Mouse (Mus musculus): ENCODE data around the gene Il15ra. TPM values are rescaled to one million over a fixed set of nuclear protein-coding genes. Genes with fewer than 3 reads are reported as not detected.

The Il15ra gene
- polyA plus RNA-seq, 1 experiment from 2014 or later: 2.5 TPM

GRCm38 (mm10) chr2:11762541-11762940, 57.5 kb downstream of the Il15ra start:
- Histone ChIP-seq H3K4me3 (ENCODE audit: low read depth, low read length) (no peak overlapping the region), H3K36me3 (ENCODE audit: control insufficient read depth, insufficient read depth, low read length) (peaks cover 49% of the 10 kb centered on the region), H3K27me3 (ENCODE audit: control insufficient read depth, insufficient read depth, low read length) (no peaks in the 10 kb centered on the region), H3K9me3 (ENCODE audit: control insufficient read depth, low read length) (no peaks in the 10 kb centered on the region), H3K27ac (replicated peaks) (no peak overlapping the region), H3K4me1 (replicated peaks; ENCODE audit: control insufficient read depth, insufficient read depth) (no peaks in the 10 kb centered on the region), H3K9ac (ENCODE audit: low read length) (no peak overlapping the region), H3K4me2 (replicated peaks; ENCODE audit: low read depth) (no peak overlapping the region)
- ATAC-seq (ENCODE audit: low FRiP score, low TSS enrichment) (no peak), DNase-seq (ENCODE audit: low spot score) (no peak)
- WGBS: 96% methylated on average over 4 of the region's 4 CpGs
- TF ChIP-seq CTCF (IDR thresholded peaks at IDR 0.05; ENCODE audit: low read depth) (no peak), EP300 (optimal IDR thresholded peaks at IDR 0.05) (no peak)

GRCm38 (mm10) chr2:11765694-11766093, 60.6 kb downstream of the Il15ra start:
- peak; percentile 53; the same call in 1 of the 2 replicates for ATAC-seq (ENCODE audit: low FRiP score, low TSS enrichment)
- DNase-seq (ENCODE audit: low spot score): no peak
- Histone ChIP-seq H3K4me2 (replicated peaks; ENCODE audit: low read depth) (no peak overlapping the region), H3K4me3 (ENCODE audit: low read depth, low read length) (no peak overlapping the region), H3K36me3 (ENCODE audit: control insufficient read depth, insufficient read depth, low read length) (peaks cover 32% of the 10 kb centered on the region), H3K9ac (ENCODE audit: low read length) (no peak overlapping the region), H3K9me3 (ENCODE audit: control insufficient read depth, low read length) (no peaks in the 10 kb centered on the region), H3K4me1 (replicated peaks; ENCODE audit: control insufficient read depth, insufficient read depth) (no peaks in the 10 kb centered on the region), H3K27me3 (ENCODE audit: control insufficient read depth, insufficient read depth, low read length) (no peaks in the 10 kb centered on the region), H3K27ac (replicated peaks) (no peak overlapping the region)
- 58% methylated on average over 4 of the region's 4 CpGs for WGBS
- TF ChIP-seq EP300 (optimal IDR thresholded peaks at IDR 0.05) (no peak), CTCF (IDR thresholded peaks at IDR 0.05; ENCODE audit: low read depth) (no peak)

- DNase-seq (ENCODE audit: low spot score) (no peak), ATAC-seq (ENCODE audit: low FRiP score, low TSS enrichment) (no peak)
- H3K4me3 ChIP-seq (ENCODE audit: low read depth, low read length): no peak overlapping the region
- H3K9ac ChIP-seq (ENCODE audit: low read length): no peak overlapping the region
- no peak overlapping the region for H3K4me2 ChIP-seq (replicated peaks; ENCODE audit: low read depth)
- no peaks in the 10 kb centered on the region for H3K4me1 ChIP-seq (replicated peaks; ENCODE audit: control insufficient read depth, insufficient read depth)
- TF ChIP-seq CTCF (IDR thresholded peaks at IDR 0.05; ENCODE audit: low read depth) (no peak), EP300 (optimal IDR thresholded peaks at IDR 0.05) (no peak)
- H3K27me3 ChIP-seq (ENCODE audit: control insufficient read depth, insufficient read depth, low read length): no peaks in the 10 kb centered on the region
- H3K9me3 ChIP-seq (ENCODE audit: control insufficient read depth, low read length): no peaks in the 10 kb centered on the region
- H3K36me3 ChIP-seq (ENCODE audit: control insufficient read depth, insufficient read depth, low read length): peaks cover 28% of the 10 kb centered on the region
- 76% methylated on average over 5 of the region's 5 CpGs for WGBS
- H3K27ac ChIP-seq (replicated peaks): no peak overlapping the region
These were observed 61.5 kb downstream of the Il15ra start for GRCm38 (mm10) chr2:11766485-11767160.

GRCm38 (mm10) chr2:11767161-11767545, 62.1 kb downstream of the Il15ra start:
- ATAC-seq (ENCODE audit: low FRiP score, low TSS enrichment) (no peak), DNase-seq (ENCODE audit: low spot score) (no peak)
- no peaks in the 10 kb centered on the region for H3K27me3 ChIP-seq (ENCODE audit: control insufficient read depth, insufficient read depth, low read length)
- H3K4me2 ChIP-seq (replicated peaks; ENCODE audit: low read depth): no peak overlapping the region
- H3K9me3 ChIP-seq (ENCODE audit: control insufficient read depth, low read length): no peaks in the 10 kb centered on the region
- TF ChIP-seq CTCF (IDR thresholded peaks at IDR 0.05; ENCODE audit: low read depth): no peak
- TF ChIP-seq EP300 (optimal IDR thresholded peaks at IDR 0.05): no peak
- no peaks in the 10 kb centered on the region for H3K4me1 ChIP-seq (replicated peaks; ENCODE audit: control insufficient read depth, insufficient read depth)
- H3K36me3 ChIP-seq (ENCODE audit: control insufficient read depth, insufficient read depth, low read length): peaks cover 23% of the 10 kb centered on the region
- no peak overlapping the region for H3K27ac ChIP-seq (replicated peaks)
- WGBS: 88% methylated on average over 10 of the region's 10 CpGs
- no peak overlapping the region for H3K4me3 ChIP-seq (ENCODE audit: low read depth, low read length)
- no peak overlapping the region for H3K9ac ChIP-seq (ENCODE audit: low read length)

- no peaks in the 10 kb centered on the region for H3K27me3 ChIP-seq (ENCODE audit: control insufficient read depth, insufficient read depth, low read length)
- no peak overlapping the region for H3K9ac ChIP-seq (ENCODE audit: low read length)
- DNase-seq (ENCODE audit: low spot score) (no peak), ATAC-seq (ENCODE audit: low FRiP score, low TSS enrichment) (no peak)
- TF ChIP-seq CTCF (IDR thresholded peaks at IDR 0.05; ENCODE audit: low read depth) (no peak), EP300 (optimal IDR thresholded peaks at IDR 0.05) (no peak)
- peaks cover 7% of the 10 kb centered on the region for H3K36me3 ChIP-seq (ENCODE audit: control insufficient read depth, insufficient read depth, low read length)
- H3K4me1 ChIP-seq (replicated peaks; ENCODE audit: control insufficient read depth, insufficient read depth): peaks cover 5% of the 10 kb centered on the region; the same call in 1 of the 2 replicates
- no peaks in the 10 kb centered on the region for H3K9me3 ChIP-seq (ENCODE audit: control insufficient read depth, low read length)
- H3K4me2 ChIP-seq (replicated peaks; ENCODE audit: low read depth): no peak overlapping the region
- WGBS: 77% methylated on average over 4 of the region's 4 CpGs
- H3K27ac ChIP-seq (replicated peaks): no peak overlapping the region
- H3K4me3 ChIP-seq (ENCODE audit: low read depth, low read length): no peak overlapping the region
These were observed 66.6 kb downstream of the Il15ra start for GRCm38 (mm10) chr2:11771701-11772100.

GRCm38 (mm10) chr2:11772401-11772800, 67.3 kb downstream of the Il15ra start:
- WGBS: 86% methylated on average over 4 of the region's 4 CpGs
- Histone ChIP-seq H3K9me3 (ENCODE audit: control insufficient read depth, low read length) (no peaks in the 10 kb centered on the region), H3K27ac (replicated peaks) (no peak overlapping the region), H3K4me3 (ENCODE audit: low read depth, low read length) (no peak overlapping the region), H3K4me1 (replicated peaks; ENCODE audit: control insufficient read depth, insufficient read depth) (peaks cover 5% of the 10 kb centered on the region; the same call in 1 of the 2 replicates), H3K36me3 (ENCODE audit: control insufficient read depth, insufficient read depth, low read length) (peaks cover under 1% of the 10 kb centered on the region; the same call in 1 of the 2 replicates), H3K27me3 (ENCODE audit: control insufficient read depth, insufficient read depth, low read length) (no peaks in the 10 kb centered on the region), H3K4me2 (replicated peaks; ENCODE audit: low read depth) (no peak overlapping the region), H3K9ac (ENCODE audit: low read length) (no peak overlapping the region)
- no peak for ATAC-seq (ENCODE audit: low FRiP score, low TSS enrichment)
- TF ChIP-seq EP300 (optimal IDR thresholded peaks at IDR 0.05) (no peak), CTCF (IDR thresholded peaks at IDR 0.05; ENCODE audit: low read depth) (no peak)
- DNase-seq (ENCODE audit: low spot score): no peak
